Mouse (Mus musculus): Measurements from ENCODE around the gene F3. TPM values are rescaled to one million over a fixed set of nuclear protein-coding genes. Genes with fewer than 3 reads are reported as not detected.

F3 gene
- polyA plus RNA-seq, 1 experiment, result 47.3 TPM

- TF ChIP-seq EP300 (IDR thresholded peaks at IDR 0.05; ENCODE audit: insufficient read depth, low read depth, low read length), result no peak
- no peak for TF ChIP-seq CTCF (IDR thresholded peaks at IDR 0.05; ENCODE audit: low read depth, low read length)
- no peak for TF ChIP-seq POLR2A (IDR thresholded peaks at IDR 0.05; ENCODE audit: insufficient read depth, low read length)
- Histone ChIP-seq H3K27ac (ENCODE audit: insufficient read depth, low read length) (no peak overlapping the region), H3K9ac (ENCODE audit: low read depth, poor library complexity, severe bottlenecking) (no peak overlapping the region), H3K36me3 (ENCODE audit: control insufficient read depth, insufficient read depth, low read length, poor library complexity, severe bottlenecking) (no peaks in the 10 kb centered on the region), H3K4me3 (ENCODE audit: low read depth, low read length) (no peak overlapping the region), H3K9me3 (replicated peaks; ENCODE audit: control insufficient read depth, insufficient read depth, low read length, poor library complexity, severe bottlenecking) (no peaks in the 10 kb centered on the region), H3K27me3 (ENCODE audit: control insufficient read depth, insufficient read depth, low read length, poor library complexity, severe bottlenecking) (no peaks in the 10 kb centered on the region), H3K4me1 (ENCODE audit: control insufficient read depth, insufficient read depth, low read length) (no peaks in the 10 kb centered on the region)
These were observed 22.9 kb upstream of the F3 start for GRCm38 (mm10) chr3:121700364-121700952.

- H3K4me1 ChIP-seq (ENCODE audit: control insufficient read depth, insufficient read depth, low read length), result no peaks in the 10 kb centered on the region
These were observed 20.0 kb upstream of the F3 start for GRCm38 (mm10) chr3:121703155-121703879.

GRCm38 (mm10) chr3:121703880-121704243 lies 19.5 kb upstream of the F3 start:
- no peaks in the 10 kb centered on the region for H3K4me1 ChIP-seq (ENCODE audit: control insufficient read depth, insufficient read depth, low read length)

More at GRCm38 (mm10) chr3:121703155-121703879, 20.0 kb upstream of the F3 start:
- H3K36me3 ChIP-seq (ENCODE audit: control insufficient read depth, insufficient read depth, low read length, poor library complexity, severe bottlenecking), result no peaks in the 10 kb centered on the region
- no peaks in the 10 kb centered on the region for H3K9me3 ChIP-seq (replicated peaks; ENCODE audit: control insufficient read depth, insufficient read depth, low read length, poor library complexity, severe bottlenecking)
- H3K4me3 ChIP-seq (ENCODE audit: low read depth, low read length), result no peak overlapping the region
- H3K27me3 ChIP-seq (ENCODE audit: control insufficient read depth, insufficient read depth, low read length, poor library complexity, severe bottlenecking), result no peaks in the 10 kb centered on the region
- TF ChIP-seq EP300 (IDR thresholded peaks at IDR 0.05; ENCODE audit: insufficient read depth, low read depth, low read length) (no peak), POLR2A (IDR thresholded peaks at IDR 0.05; ENCODE audit: insufficient read depth, low read length) (no peak), CTCF (IDR thresholded peaks at IDR 0.05; ENCODE audit: low read depth, low read length) (no peak)
- H3K27ac ChIP-seq (ENCODE audit: insufficient read depth, low read length), result no peak overlapping the region
- no peak overlapping the region for H3K9ac ChIP-seq (ENCODE audit: low read depth, poor library complexity, severe bottlenecking)

GRCm38 (mm10) chr3:121706087-121706486 lies 17.2 kb upstream of the F3 start:
- H3K36me3 ChIP-seq (ENCODE audit: control insufficient read depth, insufficient read depth, low read length, poor library complexity, severe bottlenecking), result no peaks in the 10 kb centered on the region
- H3K9ac ChIP-seq (ENCODE audit: low read depth, poor library complexity, severe bottlenecking), result no peak overlapping the region
- no peak overlapping the region for H3K4me3 ChIP-seq (ENCODE audit: low read depth, low read length)
- no peak for TF ChIP-seq POLR2A (IDR thresholded peaks at IDR 0.05; ENCODE audit: insufficient read depth, low read length)
- TF ChIP-seq CTCF (IDR thresholded peaks at IDR 0.05; ENCODE audit: low read depth, low read length), result no peak
- TF ChIP-seq EP300 (IDR thresholded peaks at IDR 0.05; ENCODE audit: insufficient read depth, low read depth, low read length), result no peak
- H3K9me3 ChIP-seq (replicated peaks; ENCODE audit: control insufficient read depth, insufficient read depth, low read length, poor library complexity, severe bottlenecking), result no peaks in the 10 kb centered on the region
- H3K27ac ChIP-seq (ENCODE audit: insufficient read depth, low read length), result no peak overlapping the region
- H3K4me1 ChIP-seq (ENCODE audit: control insufficient read depth, insufficient read depth, low read length), result no peaks in the 10 kb centered on the region
- no peaks in the 10 kb centered on the region for H3K27me3 ChIP-seq (ENCODE audit: control insufficient read depth, insufficient read depth, low read length, poor library complexity, severe bottlenecking)

More at GRCm38 (mm10) chr3:121703880-121704243, 19.5 kb upstream of the F3 start:
- H3K9ac ChIP-seq (ENCODE audit: low read depth, poor library complexity, severe bottlenecking), result no peak overlapping the region
- H3K36me3 ChIP-seq (ENCODE audit: control insufficient read depth, insufficient read depth, low read length, poor library complexity, severe bottlenecking), result no peaks in the 10 kb centered on the region
- TF ChIP-seq EP300 (IDR thresholded peaks at IDR 0.05; ENCODE audit: insufficient read depth, low read depth, low read length) (no peak), CTCF (IDR thresholded peaks at IDR 0.05; ENCODE audit: low read depth, low read length) (no peak), POLR2A (IDR thresholded peaks at IDR 0.05; ENCODE audit: insufficient read depth, low read length) (no peak)
- no peak overlapping the region for H3K27ac ChIP-seq (ENCODE audit: insufficient read depth, low read length)
- no peaks in the 10 kb centered on the region for H3K9me3 ChIP-seq (replicated peaks; ENCODE audit: control insufficient read depth, insufficient read depth, low read length, poor library complexity, severe bottlenecking)
- no peaks in the 10 kb centered on the region for H3K27me3 ChIP-seq (ENCODE audit: control insufficient read depth, insufficient read depth, low read length, poor library complexity, severe bottlenecking)
- no peak overlapping the region for H3K4me3 ChIP-seq (ENCODE audit: low read depth, low read length)

GRCm38 (mm10) chr3:121707106-121707505 lies 16.2 kb upstream of the F3 start:
- no peak for TF ChIP-seq POLR2A (IDR thresholded peaks at IDR 0.05; ENCODE audit: insufficient read depth, low read length)
- no peak for TF ChIP-seq CTCF (IDR thresholded peaks at IDR 0.05; ENCODE audit: low read depth, low read length)
- no peak for TF ChIP-seq EP300 (IDR thresholded peaks at IDR 0.05; ENCODE audit: insufficient read depth, low read depth, low read length)

GRCm38 (mm10) chr3:121710894-121711531 lies 12.3 kb upstream of the F3 start:
- no peak overlapping the region for H3K9ac ChIP-seq (ENCODE audit: low read depth, poor library complexity, severe bottlenecking)
- H3K36me3 ChIP-seq (ENCODE audit: control insufficient read depth, insufficient read depth, low read length, poor library complexity, severe bottlenecking), result no peaks in the 10 kb centered on the region
- H3K9me3 ChIP-seq (replicated peaks; ENCODE audit: control insufficient read depth, insufficient read depth, low read length, poor library complexity, severe bottlenecking), result no peaks in the 10 kb centered on the region
- no peaks in the 10 kb centered on the region for H3K27me3 ChIP-seq (ENCODE audit: control insufficient read depth, insufficient read depth, low read length, poor library complexity, severe bottlenecking)
- H3K27ac ChIP-seq (ENCODE audit: insufficient read depth, low read length), result no peak overlapping the region
- H3K4me3 ChIP-seq (ENCODE audit: low read depth, low read length), result no peak overlapping the region
- H3K4me1 ChIP-seq (ENCODE audit: control insufficient read depth, insufficient read depth, low read length), result no peaks in the 10 kb centered on the region
- TF ChIP-seq CTCF (IDR thresholded peaks at IDR 0.05; ENCODE audit: low read depth, low read length) (no peak), POLR2A (IDR thresholded peaks at IDR 0.05; ENCODE audit: insufficient read depth, low read length) (no peak)

More at GRCm38 (mm10) chr3:121707106-121707505, 16.2 kb upstream of the F3 start:
- no peak overlapping the region for H3K9ac ChIP-seq (ENCODE audit: low read depth, poor library complexity, severe bottlenecking)
- no peaks in the 10 kb centered on the region for H3K9me3 ChIP-seq (replicated peaks; ENCODE audit: control insufficient read depth, insufficient read depth, low read length, poor library complexity, severe bottlenecking)
- no peaks in the 10 kb centered on the region for H3K36me3 ChIP-seq (ENCODE audit: control insufficient read depth, insufficient read depth, low read length, poor library complexity, severe bottlenecking)
- H3K4me3 ChIP-seq (ENCODE audit: low read depth, low read length), result no peak overlapping the region
- no peaks in the 10 kb centered on the region for H3K4me1 ChIP-seq (ENCODE audit: control insufficient read depth, insufficient read depth, low read length)
- no peaks in the 10 kb centered on the region for H3K27me3 ChIP-seq (ENCODE audit: control insufficient read depth, insufficient read depth, low read length, poor library complexity, severe bottlenecking)
- H3K27ac ChIP-seq (ENCODE audit: insufficient read depth, low read length), result no peak overlapping the region

All from ES-Bruce4 (cell line).